Mouse (Mus musculus) T-cell, adult 66 days (primary cell): ENCODE data around the gene Sry. TPM values are rescaled to one million over a fixed set of nuclear protein-coding genes. Genes with fewer than 3 reads are reported as not detected.

Source experiments
- total RNA-seq, 2 experiments: library from RNA; stranded (reverse); gene quantifications; 3 replicates in 1 of 2; 4 replicates in 1 of 2; pipeline ENCODE4 v1.2.4; 2023

The Sry gene
- total RNA-seq, result under 1 TPM in 1 of 2 experiments, not detected in 1; 0.50 TPM

DNA sequence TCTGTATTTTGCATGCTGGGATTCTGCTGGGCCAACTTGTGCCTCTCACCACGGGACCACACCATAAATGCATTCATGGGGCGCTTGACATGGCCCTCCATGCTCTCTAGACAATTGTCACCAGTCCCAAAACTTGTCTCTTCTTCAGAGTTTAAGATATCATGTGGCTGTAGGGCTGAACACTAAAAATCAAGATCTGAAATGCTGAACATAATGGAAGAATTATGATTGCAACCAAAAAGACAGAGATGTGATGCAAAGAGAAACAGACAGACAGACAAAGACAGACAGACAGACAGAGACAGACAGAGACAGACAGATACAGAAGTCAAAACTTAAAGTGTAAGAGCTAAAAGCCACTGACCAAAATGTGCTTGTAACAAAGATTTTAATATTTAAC lies at the start of gene Sry:
Sry (minus strand) TSS at position 101 of the 400 bp plus-strand sequence.

Other genes starting within 250 kb of the Sry start
- not detected for gene H2al2c, start 64.6 kb downstream of the Sry start, total RNA-seq
- not detected for gene H2al2b, start 57.0 kb upstream of the Sry start, total RNA-seq
- gene Gm4064, start 132.5 kb upstream of the Sry start, total RNA-seq, result not detected
- gene Rbmy, start 167.0 kb upstream of the Sry start, total RNA-seq, result not detected
- not detected for gene Gm10256, start 167.0 kb upstream of the Sry start, total RNA-seq
- not detected for gene Gm10352, start 237.3 kb upstream of the Sry start, total RNA-seq